19 mouse cellular contexts compared by ENCODE assay signal in genomic region chr10:77429921-77430320, GRCm38 (mm10).
"Had no signal": no experiment of that assay in that cellular context is flagged by ENCODE, and none has a peak within 500 bp of the region (broad histone marks: within the 10 kb centered on the region; RNA-seq: fewer than 3 reads in every experiment).

No protein-coding gene starts in this region.

- DNase-seq: kidney, postnatal 10 days; kidney, postnatal 36 days; layer of hippocampus, postnatal 36 days; liver, embryonic 13.5 days; lung, adult 2 months; right cerebral cortex, adult 18-20 months; right cerebral cortex, postnatal 14 days; right cerebral cortex, postnatal 4 days; thymus, adult 2 months; thymus, postnatal 14 days; thymus, postnatal 4 days had no signal

- H3K36me3 ChIP-seq: kidney, embryonic 15.5 days; liver, embryonic 13.5 days; midbrain, embryonic 13.5 days; neural tube, embryonic 12.5 days; neural tube, embryonic 15.5 days had no signal

- H3K4me2 ChIP-seq: kidney, embryonic 15.5 days; liver, embryonic 13.5 days; midbrain, embryonic 13.5 days; neural tube, embryonic 12.5 days; neural tube, embryonic 15.5 days had no signal

- H3K27ac ChIP-seq: kidney, embryonic 15.5 days; left cerebral cortex, adult 2 months; liver, embryonic 13.5 days; macrophage; midbrain, embryonic 13.5 days; neural tube, embryonic 12.5 days; neural tube, embryonic 15.5 days; stomach, postnatal 0 days had no signal

- H3K9me3 ChIP-seq: kidney, embryonic 15.5 days; liver, embryonic 13.5 days; midbrain, embryonic 13.5 days; neural tube, embryonic 12.5 days; neural tube, embryonic 15.5 days had no signal

- H3K4me3 ChIP-seq: kidney, embryonic 15.5 days; left cerebral cortex, adult 2 months; liver, embryonic 13.5 days; midbrain, embryonic 13.5 days; neural tube, embryonic 12.5 days; neural tube, embryonic 15.5 days had no signal

- ATAC-seq: midbrain, embryonic 13.5 days; midbrain, embryonic 16.5 days had no signal

- H3K27me3 ChIP-seq: kidney, embryonic 15.5 days; liver, embryonic 13.5 days; midbrain, embryonic 13.5 days; neural tube, embryonic 12.5 days; neural tube, embryonic 15.5 days had no signal

- H3K9ac ChIP-seq: kidney, embryonic 15.5 days; liver, embryonic 13.5 days; midbrain, embryonic 13.5 days; neural tube, embryonic 12.5 days; neural tube, embryonic 15.5 days had no signal
